ENCODE assay signal across 19 mouse cellular contexts in genomic region chr3:152837938-152838337, GRCm38 (mm10).
DNase-seq lines count a peak whose midpoint lies in the region.
"Had no signal": no experiment of that assay in that cellular context is flagged by ENCODE, and none has a peak within 500 bp of the region (broad histone marks: within the 10 kb centered on the region; RNA-seq: fewer than 3 reads in every experiment).

No protein-coding gene starts in this region.

- H3K27me3 ChIP-seq in embryonic facial prominence, embryonic 10.5 days (replicated peaks; ENCODE audit: low read depth, poor library complexity, severe bottlenecking): no peaks in the 10 kb centered on the region
- H3K27me3 ChIP-seq: embryonic facial prominence, embryonic 12.5 days; heart, embryonic 13.5 days; midbrain, embryonic 13.5 days; neural tube, embryonic 12.5 days had no signal

- H3K36me3 ChIP-seq in embryonic facial prominence, embryonic 10.5 days (replicated peaks): no peaks in the 10 kb centered on the region
- H3K36me3 ChIP-seq: embryonic facial prominence, embryonic 12.5 days; heart, embryonic 13.5 days; midbrain, embryonic 13.5 days; neural tube, embryonic 12.5 days had no signal

- WGBS in embryonic facial prominence, embryonic 10.5 days: 91% methylated on average over 1 of the region's 1 CpGs

- no peaks in the 10 kb centered on the region for H3K9me3 ChIP-seq in embryonic facial prominence, embryonic 10.5 days
- H3K9me3 ChIP-seq: embryonic facial prominence, embryonic 12.5 days; midbrain, embryonic 13.5 days had no signal

- H3K4me3 ChIP-seq in embryonic facial prominence, embryonic 10.5 days: no peak overlapping the region
- H3K4me3 ChIP-seq: embryonic facial prominence, embryonic 12.5 days; erythroblast, embryonic 14.5 days; heart, embryonic 13.5 days; midbrain, embryonic 13.5 days; neural tube, embryonic 12.5 days had no signal

- H3K4me1 ChIP-seq in embryonic facial prominence, embryonic 10.5 days: 0 out of 2 replicates have a peak, but pooled peaks cover 6% of the 10 kb centered on the region
- H3K4me1 ChIP-seq: embryonic facial prominence, embryonic 12.5 days; heart, embryonic 13.5 days; neural tube, embryonic 12.5 days had no signal

- DNase-seq in frontal cortex, postnatal 36 days (ENCODE audit: low spot score in 2 of 2): peak; percentile 28 to 62
- no peak for DNase-seq in frontal cortex, postnatal 25 days (ENCODE audit: low spot score in 2 of 2)
- DNase-seq in right cerebral cortex, adult 18-20 months: peak; percentile 46
- DNase-seq in right cerebral cortex, postnatal 14 days: no peak
- peak; percentile 87 for DNase-seq in layer of hippocampus, adult 9-11 months
- no peak for DNase-seq in kidney, adult 9 months
- DNase-seq in embryonic facial prominence, embryonic 10.5 days (ENCODE audit: low spot score): no peak
- DNase-seq: cerebellum, adult 9-10 months; kidney, adult 8-10 months; kidney, postnatal 4 days; lung, adult 18-20 months; lung, postnatal 14 days had no signal

- no peak overlapping the region for H3K27ac ChIP-seq in embryonic facial prominence, embryonic 10.5 days (replicated peaks)
- H3K27ac ChIP-seq: embryonic facial prominence, embryonic 12.5 days; heart, embryonic 13.5 days; hindbrain, embryonic 14.5 days; midbrain, embryonic 13.5 days; neural tube, embryonic 12.5 days; stomach, postnatal 0 days had no signal

Comparison
In these comparisons a context has a peak if more than half of its experiments do, and no peak if none do; other contexts are left out.
1. DNase-seq: peak in frontal cortex, postnatal 36 days (2 of 2), right cerebral cortex, adult 18-20 months (single experiment) and layer of hippocampus, adult 9-11 months (single experiment); none in frontal cortex, postnatal 25 days (0 of 2), right cerebral cortex, postnatal 14 days (single experiment), kidney, adult 9 months (single experiment) and embryonic facial prominence, embryonic 10.5 days (single experiment).